Mouse (Mus musculus): ENCODE measurements at regions not wholly inside any gene's neighbourhood (a gene's known extent, or its start where the extent isn't known, plus 50 kb on each side); places are given as distances from the start of the nearest gene placed in this dataset.

DNA sequence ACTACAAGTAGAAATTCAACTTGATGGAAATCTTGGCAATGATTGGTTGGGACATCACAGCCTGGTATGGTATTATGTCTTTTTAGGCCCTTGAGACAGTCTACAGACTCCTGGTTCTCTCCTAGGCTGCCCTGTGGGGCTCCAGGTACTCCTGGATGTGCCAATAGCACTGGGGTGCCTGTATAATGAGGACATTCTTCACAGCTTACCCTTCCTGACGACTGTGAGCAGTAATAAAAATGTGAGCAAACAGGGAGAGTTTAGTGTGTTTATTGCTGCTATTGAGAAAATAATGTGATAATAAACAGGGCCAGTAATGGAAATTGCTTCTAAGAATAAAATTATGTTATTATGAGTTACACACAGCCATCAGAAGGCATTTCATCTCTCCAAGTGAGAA, 150.2 kb downstream of the Fam84a start:
- TF ChIP-seq CTCF (IDR thresholded peaks at IDR 0.05; ENCODE audit: borderline replicate concordance, insufficient read depth, low read length) (no peak), POLR2A (IDR thresholded peaks at IDR 0.05; ENCODE audit: low read depth, low read length) (no peak)

Measured in embryonic fibroblast, embryonic 13.5 days (primary cell).